Mouse (Mus musculus) heart, embryonic 13.5 days (tissue): Measurements from ENCODE around the gene 2610044O15Rik8. TPM values are rescaled to one million over a fixed set of nuclear protein-coding genes. Genes with fewer than 3 reads are reported as not detected.
"Not testable (repeated sequence)": the region's sequence is repeated elsewhere in the genome, so short reads cannot be mapped to it uniquely, and the experiment has no call there.

Source experiments
- ATAC-seq: fragments of 200-750 bp; cut with Nextera tagmentation; 2 replicates; pipeline ENCODE4 v1.8.0; 2017; ENCODE audit warnings: moderate TSS enrichment; ENCODE audit not compliant: insufficient number of reproducible peaks, low FRiP score, low TSS enrichment; ENCODE audit errors: extremely low read depth
- H3K27ac ChIP-seq: fragments of 300-500 bp; sonication (generic); replicated peaks from 2 replicates; pipeline ENCODE4 v1.5.1; 2015; ENCODE audit warnings: moderate library complexity, mild to moderate bottlenecking, inconsistent platforms
- H3K27me3 ChIP-seq: fragments of 300-500 bp; sonication (generic); replicated peaks from 2 replicates; pipeline ENCODE4 v1.6.1; 2015; ENCODE audit warnings: mild to moderate bottlenecking, inconsistent platforms
- H3K36me3 ChIP-seq: fragments of 300-500 bp; sonication (generic); 2 replicates; pipeline ENCODE4 v1.6.1; 2015; ENCODE audit warnings: mild to moderate bottlenecking, inconsistent platforms
- H3K4me1 ChIP-seq: fragments of 300-500 bp; sonication (generic); 2 replicates; pipeline ENCODE4 v1.6.1; 2015; ENCODE audit warnings: inconsistent platforms
- H3K4me2 ChIP-seq: fragments of 300-500 bp; sonication (generic); 2 replicates; pipeline ENCODE4 v1.6.1; 2015; ENCODE audit warnings: inconsistent platforms, mild to moderate bottlenecking, moderate library complexity
- H3K4me3 ChIP-seq: fragments of 300-500 bp; sonication (generic); 2 replicates; pipeline ENCODE4 v1.5.1; 2015; ENCODE audit warnings: moderate library complexity, mild to moderate bottlenecking, inconsistent platforms
- H3K9ac ChIP-seq: fragments of 300-500 bp; sonication (generic); 2 replicates; pipeline ENCODE4 v1.6.1; 2015; ENCODE audit warnings: inconsistent platforms, mild to moderate bottlenecking, moderate library complexity
- H3K9me3 ChIP-seq: fragments of 300-500 bp; sonication (generic); 2 replicates; pipeline ENCODE4 v1.6.1; 2016; ENCODE audit warnings: inconsistent platforms
- WGBS: fragments of 180-500 bp; shearing (Covaris S2); methylation state at CpG from one replicate; pipeline ENCODE4 v1.1.7; 2015; ENCODE audit warnings: mixed read lengths; 5-methylcytosine and 5-hydroxymethylcytosine counted together
- polyA plus RNA-seq: library from polyadenylated mRNA; unstranded; fragments of >200 nt; fragmentation: Nextera tagmentation; extraction: Ambion mirVana; gene quantifications from 2 replicates; pipeline ENCODE4 v1.2.1, GENCODE M21; 2015

2610044O15Rik8 gene
- polyA plus RNA-seq: 15.2 and 17.3 TPM in 2 replicates

DNA sequence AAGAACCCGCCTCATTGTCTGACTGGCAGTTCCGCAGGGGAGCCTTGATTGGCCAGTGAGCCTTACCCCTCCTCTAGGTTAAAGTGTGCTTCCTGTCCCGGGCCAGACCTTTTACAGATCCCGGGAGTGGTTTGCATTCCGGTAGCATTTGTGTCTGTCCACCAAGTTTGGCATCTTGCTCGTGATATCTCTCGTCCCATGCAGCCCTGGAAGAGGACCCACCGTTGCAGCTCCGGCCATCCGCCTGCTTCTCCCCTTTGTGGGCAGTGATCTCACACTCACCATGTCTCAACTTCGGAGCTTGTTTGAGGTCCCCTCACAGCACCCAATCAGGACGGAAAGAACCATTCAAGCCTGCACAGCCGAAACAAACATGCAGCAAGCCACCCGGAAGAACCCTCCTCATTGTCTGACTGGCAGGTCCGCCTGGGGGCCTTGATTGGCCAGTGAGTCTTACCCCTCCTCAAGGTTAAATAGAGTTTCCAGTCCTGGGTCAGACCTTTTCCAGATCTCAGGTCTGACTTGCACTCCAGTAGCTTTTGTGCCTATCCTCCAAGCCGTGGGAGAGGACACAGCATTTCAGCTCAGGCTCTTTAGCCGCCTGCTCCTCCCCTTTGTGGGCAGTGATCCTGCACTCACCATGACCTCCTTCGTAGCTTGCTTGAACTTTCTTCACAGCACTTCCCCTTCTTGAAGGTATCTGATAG, at the start of gene 2610044O15Rik8:
Gene 2610044O15Rik8 (minus strand): TSS at position 380 of the 707 bp plus-strand sequence.
- no peaks in the 10 kb centered on the region for H3K9me3 ChIP-seq
- peaks cover 13% of the 10 kb centered on the region for H3K4me1 ChIP-seq
- no peaks in the 10 kb centered on the region for H3K36me3 ChIP-seq
- ATAC-seq: peak; percentile 93
- under 1% methylated on average over 18 of the region's 18 CpGs for WGBS
- peak within 1 kb of the TSS; percentile 80 for H3K4me2 ChIP-seq
- H3K27ac ChIP-seq: peak within 1 kb of the TSS; percentile 98
- H3K4me3 ChIP-seq: peak within 1 kb of the TSS; percentile 73
- H3K9ac ChIP-seq: peak within 1 kb of the TSS; percentile 89
- no peaks in the 10 kb centered on the region for H3K27me3 ChIP-seq

DNA sequence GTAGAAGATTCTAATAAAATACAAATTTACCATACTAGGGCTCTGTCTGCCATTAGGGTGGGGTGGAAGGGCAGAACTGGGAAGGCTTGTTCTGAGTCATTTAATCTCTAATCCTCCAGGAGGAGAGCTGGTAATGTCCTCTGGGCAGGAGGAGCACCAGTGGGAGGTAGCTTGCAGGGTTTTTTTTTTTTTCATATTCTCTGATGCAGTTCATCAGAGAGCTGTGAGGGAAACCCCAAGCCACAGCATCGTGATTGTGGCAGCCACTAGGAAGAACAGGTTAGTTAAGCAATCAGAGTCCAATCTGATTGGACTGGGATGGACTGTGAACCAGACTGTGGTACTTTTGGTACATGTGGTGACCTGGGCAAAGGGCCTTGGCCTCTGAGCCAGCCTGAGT, 31.7 kb upstream of the 2610044O15Rik8 start:
- H3K4me1 ChIP-seq: peaks cover 8% of the 10 kb centered on the region; the same call in 1 of the 2 replicates

DNA sequence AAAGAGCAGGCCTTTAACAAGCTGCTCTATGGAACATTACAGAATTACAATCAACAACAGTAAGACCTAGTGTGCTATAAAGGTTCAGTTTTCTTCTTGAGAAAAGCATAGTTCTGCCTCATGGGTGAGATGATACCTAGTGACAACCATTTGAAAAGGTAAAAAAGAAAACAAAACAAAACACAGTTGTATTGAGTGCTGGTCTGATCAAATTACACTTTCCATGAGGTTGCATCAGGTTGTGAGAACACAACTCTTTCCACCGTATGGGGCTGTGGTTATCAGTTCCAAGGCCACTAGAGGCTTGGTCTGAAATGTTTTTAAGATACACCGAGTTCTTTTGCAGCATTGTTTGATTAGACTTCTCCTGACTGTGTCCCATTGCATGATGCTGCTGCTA, 30.1 kb upstream of the 2610044O15Rik8 start:
- no peaks in the 10 kb centered on the region for H3K27me3 ChIP-seq
- peaks cover 8% of the 10 kb centered on the region; the same call in 1 of the 2 replicates for H3K9me3 ChIP-seq
- peaks cover 8% of the 10 kb centered on the region; the same call in 1 of the 2 replicates for H3K4me1 ChIP-seq
- peaks cover 20% of the 10 kb centered on the region for H3K36me3 ChIP-seq
- H3K27ac ChIP-seq: no peak overlapping the region
- no peak overlapping the region for H3K9ac ChIP-seq
- H3K4me2 ChIP-seq: peak overlapping the region; percentile 76
- 58% methylated on average over 2 of the region's 2 CpGs for WGBS
- peak overlapping the region; percentile 64; the same call in 1 of the 2 replicates for H3K4me3 ChIP-seq
- no peak for ATAC-seq

More for the DNA sequence above, 31.7 kb upstream of the 2610044O15Rik8 start:
- 77% methylated on average over 1 of the region's 1 CpGs for WGBS
- Histone ChIP-seq H3K9ac (no peak overlapping the region), H3K9me3 (peaks cover 8% of the 10 kb centered on the region; the same call in 1 of the 2 replicates), H3K36me3 (peaks cover 36% of the 10 kb centered on the region), H3K4me3 (no peak overlapping the region), H3K27ac (no peak overlapping the region), H3K4me2 (no peak overlapping the region), H3K27me3 (no peaks in the 10 kb centered on the region)
- ATAC-seq: no peak

DNA sequence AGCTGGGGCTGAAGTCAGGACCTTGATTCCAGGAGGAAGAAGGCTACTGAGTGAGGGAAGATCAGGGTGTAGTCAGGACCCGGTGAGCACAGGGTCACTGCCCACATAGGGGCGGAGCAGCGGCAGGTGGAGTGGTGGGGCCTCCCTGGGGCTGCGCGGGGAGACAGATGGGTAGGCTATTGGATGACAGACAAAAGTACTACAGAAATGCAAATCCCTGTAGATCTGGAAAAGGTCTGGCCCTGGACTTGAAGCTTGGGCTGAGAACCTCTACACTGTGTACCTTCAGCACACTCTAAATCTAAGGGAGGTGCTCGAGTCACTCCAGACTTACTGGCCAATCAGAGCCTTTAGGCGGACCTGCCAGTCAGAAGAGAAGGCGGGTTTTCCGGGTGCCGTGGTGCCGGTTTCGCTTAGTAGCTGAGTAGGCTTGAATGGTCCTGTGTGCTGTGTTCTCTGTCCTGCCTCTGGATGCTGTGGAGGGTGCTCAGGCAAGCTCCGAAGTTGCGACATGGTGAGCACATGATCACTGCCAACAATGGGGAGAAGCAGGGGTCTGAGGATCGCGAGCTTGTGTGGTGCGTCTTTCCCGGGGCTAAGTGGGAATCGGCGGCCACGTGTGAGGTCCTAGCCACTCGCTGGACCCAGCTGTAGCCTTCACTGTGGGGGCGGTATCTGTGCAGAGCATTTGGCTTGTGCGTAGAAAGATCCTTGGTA, 29.2 kb upstream of the 2610044O15Rik8 start:
- H3K4me1 ChIP-seq, H3K9me3 ChIP-seq, H3K27me3 ChIP-seq, H3K27ac ChIP-seq: not testable (repeated sequence)
- Histone ChIP-seq H3K9ac (peak overlapping the region; percentile 80), H3K4me3 (peak overlapping the region; percentile 64), H3K4me2 (peak overlapping the region; percentile 76), H3K36me3 (peaks cover 11% of the 10 kb centered on the region)
- ATAC-seq: peak; percentile 82
- WGBS: 0% methylated on average over 24 of the region's 24 CpGs

DNA sequence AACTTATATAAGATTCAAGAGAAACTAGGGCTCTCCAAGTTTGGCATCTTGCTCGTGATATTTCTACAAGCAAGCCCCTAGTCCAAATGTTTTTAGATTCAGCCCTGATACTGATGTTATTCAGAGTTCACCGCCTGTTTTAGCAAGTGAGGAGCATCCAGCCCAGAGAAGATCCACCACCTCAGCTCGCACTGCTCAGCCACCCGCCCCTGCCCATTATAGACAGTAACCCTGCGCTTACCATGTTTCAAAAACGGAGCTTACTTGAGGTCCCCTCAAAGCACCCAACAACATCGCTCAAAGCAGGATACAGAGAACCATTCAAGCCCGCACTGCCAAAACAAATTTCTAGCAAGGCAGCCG, 561 bp downstream of the 2610044O15Rik8 start:
- Histone ChIP-seq H3K27me3 (no peaks in the 10 kb centered on the region), H3K9ac (peak overlapping the region; percentile 89), H3K4me3 (peak overlapping the region; percentile 73), H3K9me3 (no peaks in the 10 kb centered on the region), H3K4me2 (peak overlapping the region; percentile 80), H3K4me1 (peaks cover 13% of the 10 kb centered on the region), H3K36me3 (no peaks in the 10 kb centered on the region), H3K27ac (peak overlapping the region; percentile 98)
- no peak for ATAC-seq
- under 1% methylated on average over 9 of the region's 9 CpGs for WGBS

Other genes with a start within 250 kb of the 2610044O15Rik8 start
- 0.15 TPM in 1 of 2 replicates, not detected in the other for gene Ccdc7a, start 168.9 kb downstream of the 2610044O15Rik8 start, polyA plus RNA-seq
- gene Ccdc7b, start 167.3 kb downstream of the 2610044O15Rik8 start, polyA plus RNA-seq: not detected in 2 replicates
- not detected in 2 replicates for gene Gm10999, start 102.7 kb downstream of the 2610044O15Rik8 start, polyA plus RNA-seq